Mouse (Mus musculus): ENCODE results near the gene Hrct1.

The Hrct1 gene

GRCm38 (mm10) chr4:43726995-43727394, at the start of gene Hrct1:
TSS of gene Hrct1 (plus strand) at chr4:43727188.
- no peak for DNase-seq (ENCODE audit: low read depth, low spot score)

GRCm38 (mm10) chr4:43678541-43678940, 48.4 kb upstream of the Hrct1 start:
- no peak for DNase-seq (ENCODE audit: low read depth, low spot score)

DNA sequence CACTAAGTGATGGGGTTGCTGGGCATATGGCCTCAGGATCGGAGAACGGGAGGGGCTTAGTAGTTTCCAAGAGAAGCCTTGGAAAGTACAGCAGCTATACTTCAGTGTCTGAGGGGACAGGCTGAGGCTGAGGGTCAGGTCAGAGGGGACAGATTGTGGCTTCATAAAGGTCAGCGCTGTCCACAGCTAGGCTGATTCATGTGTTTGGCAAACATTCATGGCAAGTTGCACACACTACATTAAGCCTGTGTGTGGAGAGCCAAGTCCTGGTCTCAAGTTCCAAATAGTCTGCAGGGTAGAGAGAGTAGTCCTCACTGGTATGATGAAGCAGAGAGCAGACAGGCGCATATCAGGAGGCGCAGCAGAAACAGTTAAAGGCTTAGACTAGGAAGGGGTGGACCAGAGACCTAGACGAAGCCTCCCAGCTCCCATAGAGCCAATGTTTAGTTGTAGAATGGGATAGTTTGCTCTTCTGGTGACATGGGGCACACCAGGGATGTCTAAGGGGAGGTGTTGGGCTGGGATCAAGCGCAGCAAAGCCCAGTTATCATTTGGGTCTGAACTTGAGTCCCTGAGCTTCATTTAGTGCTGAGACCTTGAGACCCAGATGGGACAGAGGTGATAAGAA, 47.5 kb upstream of the Hrct1 start:
- no peak for DNase-seq (ENCODE audit: low read depth, low spot score)

- DNase-seq (ENCODE audit: low read depth, low spot score) = no peak
Measured at GRCm38 (mm10) chr4:43690021-43690420, 37.0 kb upstream of the Hrct1 start.

DNA sequence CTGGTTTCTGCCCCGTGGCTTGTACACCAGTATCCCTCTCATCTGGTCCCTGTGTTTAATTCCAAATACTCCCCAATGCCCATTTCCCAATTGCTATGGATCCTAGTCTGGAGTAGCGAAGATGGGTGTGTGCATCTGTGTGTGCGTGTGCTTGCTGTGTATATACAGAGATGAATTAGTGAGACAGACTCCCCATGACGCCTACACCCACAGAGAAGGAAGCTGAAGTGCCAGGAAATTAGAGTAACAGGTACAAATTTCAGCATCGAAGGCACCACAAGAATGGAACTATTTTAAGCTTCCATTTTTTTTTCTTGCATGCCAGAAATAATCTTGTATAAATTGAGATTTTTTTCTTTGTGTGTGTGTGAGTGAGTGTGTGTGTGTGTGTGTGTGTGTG, 36.0 kb upstream of the Hrct1 start:
- DNase-seq (ENCODE audit: low read depth, low spot score) = no peak

GRCm38 (mm10) chr4:43693806-43694241, 33.2 kb upstream of the Hrct1 start:
- DNase-seq (ENCODE audit: low read depth, low spot score) = no peak

GRCm38 (mm10) chr4:43694439-43695248, 32.3 kb upstream of the Hrct1 start:
- DNase-seq (ENCODE audit: low read depth, low spot score) = no peak

GRCm38 (mm10) chr4:43695249-43695671, 31.7 kb upstream of the Hrct1 start:
- no peak for DNase-seq (ENCODE audit: low read depth, low spot score)

GRCm38 (mm10) chr4:43696561-43696960, 30.4 kb upstream of the Hrct1 start:
- no peak for DNase-seq (ENCODE audit: low read depth, low spot score)

DNA sequence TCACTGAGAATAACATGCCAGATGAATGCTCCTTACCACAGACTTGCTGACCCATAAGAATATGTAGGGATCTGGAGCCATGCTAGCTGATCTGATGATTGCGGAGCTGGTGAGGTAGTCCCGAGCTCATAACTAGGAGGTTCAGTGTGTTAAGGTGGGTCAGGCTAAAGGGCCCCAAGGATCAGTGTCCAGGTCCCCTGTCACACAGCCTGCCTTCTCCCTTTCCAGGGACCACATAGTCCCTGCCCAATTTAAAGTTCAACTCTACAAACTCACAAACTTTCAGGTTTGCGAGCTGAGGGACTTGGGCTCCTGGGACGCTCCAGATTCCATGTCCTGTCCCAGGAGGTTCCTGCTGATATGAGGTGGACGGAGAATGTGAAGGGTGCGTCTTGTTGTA, 26.3 kb upstream of the Hrct1 start, which contains the start of gene Olfr70:
Olfr70 (minus strand) TSS at position 101 of the 400 bp plus-strand sequence.
- no peak for DNase-seq (ENCODE audit: low read depth, low spot score)

DNA sequence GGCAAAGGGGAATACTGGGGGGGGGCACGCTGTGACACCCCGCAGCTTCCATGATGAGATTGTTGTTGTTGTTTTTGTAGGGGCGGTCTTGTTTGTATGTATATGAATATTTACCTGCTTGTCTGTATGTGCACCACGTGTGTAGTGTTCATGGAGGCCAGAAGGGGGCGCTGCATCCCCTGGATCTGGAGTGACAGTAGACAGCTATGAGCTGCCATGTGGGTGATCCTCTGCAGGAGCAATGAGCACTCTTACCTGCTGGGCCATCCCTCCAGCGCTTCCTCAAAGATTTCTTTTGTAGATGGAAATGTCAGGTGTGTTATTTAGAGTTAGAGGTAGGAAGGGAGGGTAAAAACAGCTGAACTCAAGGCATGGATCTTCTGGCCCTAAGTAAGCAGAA, 23.5 kb upstream of the Hrct1 start:
- no peak for DNase-seq (ENCODE audit: low read depth, low spot score)

- DNase-seq (ENCODE audit: low read depth, low spot score) = no peak
Measured at GRCm38 (mm10) chr4:43703851-43704250, 23.1 kb upstream of the Hrct1 start.

- DNase-seq (ENCODE audit: low read depth, low spot score) = no peak
Measured at GRCm38 (mm10) chr4:43705991-43706390, 21.0 kb upstream of the Hrct1 start.

DNA sequence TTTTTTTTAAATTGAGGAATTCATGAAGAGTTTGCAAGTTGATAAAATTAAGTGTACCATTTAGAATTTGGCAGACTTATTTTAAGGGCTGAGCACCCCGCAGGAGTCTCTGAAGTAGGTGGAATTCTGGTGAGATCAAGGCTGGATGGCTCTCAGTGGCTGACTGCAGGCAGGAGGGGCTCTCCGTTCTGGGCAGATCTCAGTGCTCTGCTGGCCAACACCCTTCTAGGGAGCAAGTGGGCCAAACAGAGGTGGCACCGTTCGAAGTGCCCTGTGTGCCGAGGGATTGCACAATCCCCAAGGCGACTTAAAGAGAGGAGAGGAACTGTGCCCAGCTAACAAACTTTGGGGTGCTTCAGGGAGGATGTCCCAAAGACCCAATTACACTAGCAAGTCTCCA, 17.1 kb upstream of the Hrct1 start, which contains the start of gene Olfr71:
Olfr71 (minus strand) TSS at position 387 of the 400 bp plus-strand sequence.
- DNase-seq (ENCODE audit: low read depth, low spot score) = no peak

- DNase-seq (ENCODE audit: low read depth, low spot score) = peak; percentile 75
Measured at GRCm38 (mm10) chr4:43711821-43712220, 15.2 kb upstream of the Hrct1 start.

DNA sequence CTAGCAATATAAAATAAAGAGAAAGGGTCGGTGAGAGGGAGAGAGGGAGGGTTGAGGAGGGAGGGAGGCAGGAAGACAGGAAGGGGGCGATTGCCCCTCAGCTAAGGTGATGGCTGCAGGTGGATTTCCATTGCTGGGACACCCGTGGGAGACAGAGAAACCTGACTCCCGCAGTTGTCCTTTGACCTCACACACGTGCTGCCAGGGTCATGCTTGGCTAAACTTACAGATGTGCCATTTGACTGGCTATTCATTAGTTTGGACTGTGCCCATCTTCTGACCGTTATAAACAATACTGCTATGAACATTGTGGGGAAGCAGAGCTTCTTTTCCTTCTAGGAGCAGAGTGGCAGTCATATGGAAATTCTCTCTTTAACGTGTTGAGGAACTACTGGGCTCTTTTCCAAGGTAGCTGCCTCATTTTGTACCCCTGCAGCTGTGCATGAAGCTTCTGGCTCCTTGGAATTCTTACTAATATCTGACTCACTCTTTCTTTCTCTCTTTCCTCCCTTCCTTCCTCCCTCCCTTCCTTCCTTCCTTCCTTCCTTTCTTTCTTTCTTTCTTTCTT, 13.3 kb upstream of the Hrct1 start:
- DNase-seq (ENCODE audit: low read depth, low spot score) = no peak

DNA sequence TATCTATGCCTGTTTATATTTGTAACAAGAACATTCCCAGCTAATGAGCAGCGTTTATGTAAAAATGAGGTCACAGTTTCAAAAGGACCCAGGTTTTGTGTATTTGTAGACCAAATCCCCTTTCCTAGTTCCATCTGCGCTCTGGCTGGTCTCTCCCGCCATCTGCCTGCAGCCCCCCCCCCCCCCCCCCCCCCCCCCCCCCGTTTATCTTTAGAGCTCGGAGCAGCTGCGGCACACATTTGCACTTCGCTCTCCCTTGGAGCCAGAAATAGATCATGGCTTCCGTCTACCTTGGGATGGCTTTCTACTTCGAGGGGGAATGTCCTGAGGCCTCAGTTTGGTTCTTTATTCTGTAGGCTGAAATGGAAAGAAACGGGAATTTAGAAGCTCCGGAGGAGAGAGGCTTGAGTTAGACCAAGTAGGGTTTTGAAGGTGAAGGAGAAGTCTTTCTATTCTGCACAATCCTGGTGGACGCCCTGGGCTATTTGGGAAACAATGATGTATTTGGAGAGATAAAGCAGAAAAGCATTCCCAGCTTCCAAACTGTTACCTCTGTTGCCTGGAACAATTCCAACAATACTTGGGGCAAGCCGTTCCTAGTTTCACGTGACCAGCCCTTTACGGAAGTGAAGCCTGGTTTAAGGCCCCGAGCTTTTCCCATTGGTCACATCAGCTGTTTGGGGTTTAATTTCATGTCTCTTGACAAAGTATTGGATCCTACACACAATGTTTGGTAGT, 6.3 kb upstream of the Hrct1 start:
- DNase-seq (ENCODE audit: low read depth, low spot score) = no peak

- no peak for DNase-seq (ENCODE audit: low read depth, low spot score)
Measured at GRCm38 (mm10) chr4:43722191-43722590, 4.8 kb upstream of the Hrct1 start.

GRCm38 (mm10) chr4:43724764-43725163, 2.2 kb upstream of the Hrct1 start:
- peak; percentile 54 for DNase-seq (ENCODE audit: low read depth, low spot score)

DNA sequence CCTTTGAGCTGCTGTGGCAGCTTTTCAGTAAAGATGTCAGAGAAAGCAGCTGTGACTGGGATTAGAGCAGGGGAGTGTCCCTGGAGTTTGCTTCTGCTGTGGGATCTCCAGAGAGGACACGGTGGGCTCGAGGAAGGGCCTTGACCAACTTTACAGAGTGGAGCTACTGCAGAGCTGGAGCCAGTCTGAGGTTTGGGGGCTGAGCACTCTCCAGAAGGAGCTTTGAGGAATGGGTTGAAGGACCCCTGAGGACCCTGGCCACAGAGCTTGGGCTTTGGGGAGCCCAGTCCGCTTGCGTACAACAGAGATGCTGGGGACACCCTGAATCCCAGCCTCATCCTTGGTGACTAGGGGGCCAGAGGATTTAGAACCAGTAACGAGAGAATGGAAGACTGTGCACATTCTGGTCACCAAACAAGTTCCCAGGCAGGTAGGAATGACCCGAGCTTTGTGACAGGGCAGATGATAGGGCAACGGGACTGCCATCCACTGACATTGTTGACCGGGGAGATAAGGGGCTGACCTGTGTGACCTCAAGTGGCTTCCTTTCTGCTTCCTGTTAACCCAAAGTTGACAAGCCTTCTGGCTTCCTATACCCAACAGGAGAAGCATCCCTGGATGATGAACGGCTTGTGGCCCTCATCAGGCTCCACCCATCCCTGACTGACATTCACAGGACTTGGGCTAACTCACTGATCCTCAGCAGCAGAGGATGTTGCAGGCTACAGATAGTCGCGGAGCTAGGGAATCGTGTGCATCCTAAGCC, 577 bp upstream of the Hrct1 start:
- DNase-seq (ENCODE audit: low read depth, low spot score) = no peak

Measured in forelimb bud, embryonic 11.5 days (tissue).